Mouse (Mus musculus) ovary, postnatal 10 days (tissue): ENCODE measurements at regions not wholly inside any gene's neighbourhood (a gene's known extent, or its start where the extent isn't known, plus 50 kb on each side); places are given as distances from the start of the nearest gene placed in this dataset.

Source experiments
- DNase-seq: peaks from one replicate; pipeline ENCODE4 v3.0.0; 2022; ENCODE audit warnings: low spot score

- no peak for DNase-seq
These were observed 1423.1 kb upstream of the A1bg start for GRCm38 (mm10) chr15:62345893-62346292.

- no peak for DNase-seq
These were observed 1413.9 kb upstream of the A1bg start for GRCm38 (mm10) chr15:62336454-62337284.

GRCm38 (mm10) chr15:62334256-62335009 lies 1411.6 kb upstream of the A1bg start:
- no peak for DNase-seq

- no peak for DNase-seq
These were observed 1409.3 kb upstream of the A1bg start for GRCm38 (mm10) chr15:62332129-62332528.

- no peak for DNase-seq
These were observed 1408.5 kb upstream of the A1bg start for GRCm38 (mm10) chr15:62331138-62331800.

- DNase-seq = no peak
These were observed 1406.1 kb upstream of the A1bg start for GRCm38 (mm10) chr15:62328920-62329319.

GRCm38 (mm10) chr15:62328305-62328881 lies 1405.6 kb upstream of the A1bg start:
- DNase-seq = no peak

GRCm38 (mm10) chr15:62327481-62327880 lies 1404.7 kb upstream of the A1bg start:
- no peak for DNase-seq

GRCm38 (mm10) chr15:62326524-62326923 lies 1403.7 kb upstream of the A1bg start:
- DNase-seq = no peak

- no peak for DNase-seq
These were observed 1402.9 kb upstream of the A1bg start for GRCm38 (mm10) chr15:62325451-62326290.

- DNase-seq = no peak
These were observed 1398.2 kb upstream of the A1bg start for GRCm38 (mm10) chr15:62320966-62321365.

- no peak for DNase-seq
These were observed 1391.6 kb upstream of the A1bg start for GRCm38 (mm10) chr15:62314449-62314848.

GRCm38 (mm10) chr15:62302233-62302632 lies 1379.4 kb upstream of the A1bg start:
- DNase-seq = no peak

GRCm38 (mm10) chr15:62301567-62301966 lies 1378.8 kb upstream of the A1bg start:
- DNase-seq = no peak

GRCm38 (mm10) chr15:62297138-62297537 lies 1374.3 kb upstream of the A1bg start:
- no peak for DNase-seq

GRCm38 (mm10) chr15:62295233-62295927 lies 1372.6 kb upstream of the A1bg start:
- peak; percentile 25 for DNase-seq

GRCm38 (mm10) chr15:62294786-62295185 lies 1372.0 kb upstream of the A1bg start:
- no peak for DNase-seq

GRCm38 (mm10) chr15:62292876-62293275 lies 1370.1 kb upstream of the A1bg start:
- no peak for DNase-seq

- no peak for DNase-seq
These were observed 1367.9 kb upstream of the A1bg start for GRCm38 (mm10) chr15:62290687-62291086.
